Mouse (Mus musculus) liver, embryonic 14.5 days (tissue): ENCODE data around the gene Dock1. TPM values are rescaled to one million over a fixed set of nuclear protein-coding genes. Genes with fewer than 3 reads are reported as not detected.

Experiments
- ATAC-seq: fragments of 200-750 bp; cut with Nextera tagmentation; 2 replicates; pipeline ENCODE4 v1.8.0; 2017; ENCODE audit warnings: moderate number of reproducible peaks, mild to moderate bottlenecking, moderate library complexity; ENCODE audit not compliant: insufficient read depth
- DNase-seq, 3 experiments: peaks; one replicate each; pipeline ENCODE4 v3.0.0-alpha.2; 2012 to 2013; ENCODE audit warnings: low read depth in 3 of 3, low spot score in 3 of 3
- H3K27ac ChIP-seq: fragments of 300-500 bp; sonication (generic); 2 replicates; pipeline ENCODE4 v1.5.1; 2014; ENCODE audit warnings: moderate library complexity, mild to moderate bottlenecking, control low read depth, inconsistent platforms
- H3K27me3 ChIP-seq: fragments of 300-500 bp; sonication (generic); 2 replicates; pipeline ENCODE4 v1.6.1; 2014; ENCODE audit warnings: mild to moderate bottlenecking, low read length, moderate library complexity; ENCODE audit not compliant: control insufficient read depth, insufficient read depth
- H3K36me3 ChIP-seq: fragments of 300-500 bp; sonication (generic); replicated peaks from 2 replicates; pipeline ENCODE4 v1.6.1; 2014; ENCODE audit warnings: low read depth; ENCODE audit not compliant: control insufficient read depth, insufficient read depth
- H3K4me1 ChIP-seq, 2 experiments: fragments of 200-500 bp in 1 of 2; fragments of 300-500 bp in 1 of 2; sonication (generic) in 1 of 2; replicated peaks; 2 replicates each; pipeline ENCODE4 v1.6.1; 2012 to 2014; ENCODE audit warnings: antibody characterized with exemption in 1 of 2, inconsistent platforms in 1 of 2, low read length in 1 of 2; ENCODE audit not compliant: control insufficient read depth in 2 of 2, insufficient read depth in 2 of 2
- H3K4me2 ChIP-seq: fragments of 300-500 bp; sonication (generic); 2 replicates; pipeline ENCODE4 v1.6.1; 2014; ENCODE audit warnings: low read depth, mild to moderate bottlenecking, control low read depth, moderate library complexity
- H3K4me3 ChIP-seq, 2 experiments: fragments of 200-500 bp in 1 of 2; fragments of 300-500 bp in 1 of 2; sonication (generic) in 1 of 2; 2 replicates each; pipeline ENCODE4 v1.5.1; 2012 to 2014; ENCODE audit warnings: low read depth in 2 of 2, low read length in 2 of 2, mild to moderate bottlenecking in 2 of 2, control low read depth in 1 of 2, inconsistent platforms in 1 of 2, moderate library complexity in 1 of 2; ENCODE audit not compliant: insufficient read depth in 1 of 2
- H3K9ac ChIP-seq: fragments of 300-500 bp; sonication (generic); replicated peaks from 2 replicates; pipeline ENCODE4 v1.6.1; 2014; ENCODE audit warnings: mild to moderate bottlenecking, control low read depth, moderate library complexity
- H3K9me3 ChIP-seq: fragments of 300-500 bp; sonication (generic); 2 replicates; pipeline ENCODE4 v1.6.1; 2016; ENCODE audit warnings: low read length, mixed read lengths; ENCODE audit not compliant: control insufficient read depth
- CTCF ChIP-seq: IDR thresholded peaks from 2 replicates; pipeline ENCODE4 v1.5.1; 2016; ENCODE audit warnings: antibody characterized with exemption, low read depth, control low read depth
- EP300 ChIP-seq: IDR thresholded peaks from 2 replicates; pipeline ENCODE4 v1.6.1; 2016; ENCODE audit warnings: antibody characterized with exemption, low read depth
- WGBS: fragments of 180-500 bp; shearing (Covaris S2); extraction: QIAGEN DNeasy Blood & Tissue Kit; methylation state at CpG from one replicate; pipeline ENCODE4 v1.1.7; 2014; ENCODE audit not compliant: insufficient replicate concordance; 5-methylcytosine and 5-hydroxymethylcytosine counted together
- polyA plus RNA-seq, 2 experiments: library from polyadenylated mRNA; depleted of rRNA in 1 of 2; stranded (reverse) in 1 of 2; unstranded in 1 of 2; fragments of >200 nt; fragmentation: Nextera tagmentation in 1 of 2; extraction: Ambion mirVana in 1 of 2; gene quantifications; 2 replicates each; pipeline versions ENCODE4 v1.2.1 to v1.2.3; 2012 to 2014

The Dock1 gene
- polyA plus RNA-seq, 2 experiments, result 1.9 to 2.5 TPM

DNA sequence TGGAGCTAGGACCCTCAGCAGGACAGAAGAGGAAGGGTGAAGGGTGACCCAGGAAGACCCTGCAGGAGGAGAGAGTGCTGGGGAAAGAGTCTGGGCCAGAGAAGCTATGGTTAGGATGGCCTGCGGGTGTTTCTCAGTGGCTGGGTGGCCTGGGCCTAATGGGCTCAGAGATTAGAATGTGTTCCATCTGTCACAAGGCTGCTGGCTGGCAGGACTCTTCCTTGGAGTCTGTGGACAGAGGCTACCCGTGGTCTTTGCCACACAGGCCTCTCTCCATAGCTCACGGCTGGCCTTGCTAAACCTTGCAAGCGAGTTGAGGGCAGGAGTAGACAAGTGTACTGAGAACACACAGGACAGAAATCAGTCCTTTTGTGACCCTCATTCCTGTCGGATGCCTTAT lies 32.0 kb downstream of the Dock1 start:
- no peak for ATAC-seq
- WGBS, result 46% methylated on average over 5 of the region's 5 CpGs
- Histone ChIP-seq H3K36me3 (no peaks in the 10 kb centered on the region), H3K9me3 (no peaks in the 10 kb centered on the region), H3K9ac (no peak overlapping the region), H3K27ac (no peak overlapping the region), H3K4me2 (no peak overlapping the region), H3K4me3 (no peak overlapping the region), H3K27me3 (no peaks in the 10 kb centered on the region), H3K4me1 (peaks cover 0 to 9% of the 10 kb centered on the region in 2 experiments; a peak in 2 of 4 replicates)
- DNase-seq, result no peak
- no peak for TF ChIP-seq CTCF

DNA sequence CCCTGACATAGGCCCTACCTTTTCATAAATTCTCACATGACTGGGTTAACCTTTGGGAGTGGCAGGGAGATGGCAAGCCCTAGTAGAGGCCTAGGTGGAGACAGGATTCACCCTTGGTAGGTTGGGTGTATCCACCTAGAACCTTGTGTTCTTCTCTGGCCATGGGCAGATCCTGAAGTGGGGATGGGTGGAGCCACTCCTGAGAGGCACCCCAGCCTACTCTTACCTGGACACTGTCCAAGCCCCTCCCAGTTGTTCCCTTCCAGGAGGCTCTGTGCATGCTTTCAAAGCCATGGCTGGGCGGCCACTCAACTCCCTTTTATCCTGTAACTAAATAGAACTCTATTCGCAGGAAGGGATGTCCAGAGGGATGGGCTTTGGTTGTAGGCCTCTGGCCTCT lies 33.2 kb downstream of the Dock1 start:
- no peaks in the 10 kb centered on the region for H3K27me3 ChIP-seq
- H3K4me3 ChIP-seq, result no peak overlapping the region
- no peak overlapping the region for H3K4me2 ChIP-seq
- 64% methylated on average over 2 of the region's 2 CpGs for WGBS
- no peak overlapping the region for H3K9ac ChIP-seq
- ATAC-seq, result no peak
- TF ChIP-seq CTCF (no peak), EP300 (no peak)
- no peak overlapping the region for H3K27ac ChIP-seq
- no peak for DNase-seq
- H3K9me3 ChIP-seq, result no peaks in the 10 kb centered on the region
- no peaks in the 10 kb centered on the region for H3K36me3 ChIP-seq
- no peaks in the 10 kb centered on the region for H3K4me1 ChIP-seq

DNA sequence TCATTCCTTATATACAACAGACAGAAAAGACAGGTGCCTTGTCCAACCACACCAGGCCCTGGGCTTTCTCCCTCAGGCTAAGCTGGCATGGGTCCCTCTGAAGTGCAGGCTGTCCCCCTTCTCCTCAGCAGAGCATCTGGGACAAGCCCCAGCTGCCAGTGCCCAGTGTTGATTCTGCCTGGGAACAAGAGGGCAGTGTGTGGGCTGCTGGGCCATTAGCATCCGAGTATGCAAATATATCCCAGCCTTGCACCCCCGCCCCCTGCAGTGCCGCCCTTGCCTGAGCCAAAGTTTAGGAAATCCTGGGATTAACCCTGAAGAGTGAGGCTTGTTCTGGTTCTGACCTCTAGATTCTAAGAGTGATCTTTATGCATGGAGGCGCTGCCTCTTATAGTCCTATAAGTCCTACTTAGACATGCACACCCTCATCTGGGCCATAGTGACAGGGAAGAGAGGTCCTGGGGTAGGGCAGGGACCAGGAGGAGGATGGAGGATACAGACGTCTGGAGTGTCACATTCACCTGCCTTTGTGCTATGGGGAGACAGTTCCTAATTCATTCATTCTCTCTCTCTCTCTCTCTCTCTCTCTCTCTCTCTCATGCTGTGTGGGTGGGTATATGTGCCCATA lies 38.9 kb downstream of the Dock1 start:
- no peaks in the 10 kb centered on the region for H3K4me1 ChIP-seq
- ATAC-seq, result no peak

DNA sequence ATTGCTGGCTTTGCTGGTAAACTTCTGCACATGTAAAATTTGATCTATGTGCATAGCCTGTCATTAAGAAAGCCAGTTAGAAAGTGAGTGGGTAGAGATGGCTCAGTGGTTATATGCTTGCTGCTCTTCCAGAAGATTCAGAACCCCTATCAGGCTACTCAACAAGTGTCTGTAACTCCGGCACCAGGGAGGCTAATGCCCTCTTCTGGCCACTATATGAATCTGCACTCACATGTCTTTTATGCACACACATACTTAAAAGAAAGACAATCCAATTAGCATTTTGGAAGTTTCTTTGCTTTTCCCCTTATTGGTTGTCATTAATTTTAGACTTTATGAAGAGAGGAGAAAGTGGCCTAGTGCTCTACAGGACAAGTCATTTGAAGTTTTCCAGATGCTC lies 41.1 kb downstream of the Dock1 start:
- Histone ChIP-seq H3K4me1 (no peaks in the 10 kb centered on the region), H3K9ac (no peak overlapping the region), H3K9me3 (no peaks in the 10 kb centered on the region), H3K4me3 (no peak overlapping the region), H3K27me3 (no peaks in the 10 kb centered on the region), H3K4me2 (no peak overlapping the region), H3K27ac (no peak overlapping the region), H3K36me3 (no peaks in the 10 kb centered on the region)
- TF ChIP-seq CTCF (peak; percentile 24; the same call in 1 of the 2 replicates), EP300 (no peak)
- WGBS, result 64% methylated on average over 1 of the region's 1 CpGs
- no peak for ATAC-seq
- DNase-seq, result no peak

More for the DNA sequence above, 38.9 kb downstream of the Dock1 start:
- H3K9ac ChIP-seq, result no peak overlapping the region
- no peak overlapping the region for H3K4me3 ChIP-seq
- DNase-seq, result no peak
- no peak overlapping the region for H3K4me2 ChIP-seq
- no peaks in the 10 kb centered on the region for H3K27me3 ChIP-seq
- H3K36me3 ChIP-seq, result no peaks in the 10 kb centered on the region
- H3K27ac ChIP-seq, result no peak overlapping the region
- 48% methylated on average over 5 of the region's 5 CpGs for WGBS
- no peaks in the 10 kb centered on the region for H3K9me3 ChIP-seq
- no peak for TF ChIP-seq EP300
- TF ChIP-seq CTCF, result no peak

DNA sequence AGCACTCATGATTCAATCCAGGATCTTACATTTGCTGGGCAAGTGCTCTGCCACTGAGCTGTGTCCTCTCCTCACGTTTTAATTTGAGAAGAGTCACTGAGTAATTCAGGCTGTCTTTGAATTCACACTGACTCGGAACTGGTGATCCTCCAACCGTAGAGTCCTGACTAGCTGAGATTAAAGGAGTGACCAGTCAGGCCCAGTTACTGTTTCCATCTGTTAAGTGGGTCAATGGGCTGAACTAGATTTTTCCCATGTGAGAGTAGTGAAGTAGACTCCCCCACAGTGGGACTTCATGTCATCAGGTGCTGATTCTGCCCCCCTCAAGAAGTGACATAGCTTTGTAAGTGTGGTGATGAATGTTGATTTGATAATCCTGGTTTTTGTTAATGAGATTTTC lies 49.0 kb downstream of the Dock1 start:
- DNase-seq (no peak), ATAC-seq (no peak)
- H3K9me3 ChIP-seq, result no peaks in the 10 kb centered on the region
- no peaks in the 10 kb centered on the region for H3K27me3 ChIP-seq
- TF ChIP-seq EP300, result no peak
- no peak for TF ChIP-seq CTCF
- no peak overlapping the region for H3K4me2 ChIP-seq
- H3K27ac ChIP-seq, result no peak overlapping the region
- 56% methylated on average over 3 of the region's 3 CpGs for WGBS
- no peaks in the 10 kb centered on the region for H3K36me3 ChIP-seq
- no peaks in the 10 kb centered on the region for H3K4me1 ChIP-seq
- no peak overlapping the region for H3K4me3 ChIP-seq
- H3K9ac ChIP-seq, result no peak overlapping the region
